Mouse (Mus musculus) cerebellum, adult 2 months (tissue): ENCODE measurements around the gene Gprc5c.

ENCODE experiments used
- CTCF ChIP-seq: fragments of 200-500 bp; IDR thresholded peaks from 2 replicates; pipeline ENCODE4 v1.5.1; 2011; ENCODE audit warnings: low read depth, mild to moderate bottlenecking, control low read depth, low read length, moderate library complexity, borderline replicate concordance; ENCODE audit not compliant: insufficient read depth
- POLR2A ChIP-seq: fragments of 200-500 bp; IDR thresholded peaks from 2 replicates; pipeline ENCODE4 v1.6.1; 2011; ENCODE audit warnings: low read length, control low read depth, borderline replicate concordance; ENCODE audit not compliant: insufficient read depth

DNA sequence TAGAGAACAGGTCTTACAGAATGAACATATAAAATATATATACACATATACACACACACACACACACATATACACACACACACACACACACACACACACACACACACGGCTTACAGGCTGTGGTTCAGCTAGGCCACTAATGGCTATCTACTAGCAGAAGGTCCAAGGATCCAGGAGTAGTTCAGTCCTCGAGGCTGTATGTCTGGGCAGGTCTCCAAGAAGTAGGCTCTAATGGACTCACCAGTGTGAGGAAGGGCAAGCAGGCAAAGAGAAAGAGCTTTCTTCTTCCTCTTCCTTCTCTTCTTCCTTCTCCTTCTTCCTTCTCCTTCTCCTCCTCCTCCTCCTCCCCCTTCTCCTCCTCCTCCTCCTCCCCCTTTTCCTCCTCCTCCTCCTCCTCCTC lies 10.1 kb downstream of the Gprc5c start:
- TF ChIP-seq CTCF (no peak), POLR2A (no peak)
